Mouse (Mus musculus) heart, embryonic 11.5 days (tissue): Measurements from ENCODE around the gene Gm6509. TPM values are rescaled to one million over a fixed set of nuclear protein-coding genes. Genes with fewer than 3 reads are reported as not detected.
"Not testable (repeated sequence)": the region's sequence is repeated elsewhere in the genome, so short reads cannot be mapped to it uniquely, and the experiment has no call there.

Experiments used
- ATAC-seq: fragments of 200-750 bp; cut with Nextera tagmentation; replicated peaks from 2 replicates; pipeline ENCODE4 v1.8.0; 2017; ENCODE audit warnings: moderate library complexity; ENCODE audit not compliant: insufficient number of reproducible peaks, low FRiP score, low TSS enrichment
- H3K27ac ChIP-seq: fragments of 300-500 bp; sonication (generic); 2 replicates; pipeline ENCODE4 v1.5.1; 2014; ENCODE audit warnings: mild to moderate bottlenecking, low read depth, low read length
- H3K27me3 ChIP-seq: fragments of 300-500 bp; sonication (generic); 2 replicates; pipeline ENCODE4 v1.6.1; 2014; ENCODE audit warnings: mild to moderate bottlenecking, low read length, mixed read lengths; ENCODE audit not compliant: control insufficient read depth, insufficient read depth
- H3K36me3 ChIP-seq: fragments of 300-500 bp; sonication (generic); 2 replicates; pipeline ENCODE4 v1.6.1; 2014; ENCODE audit warnings: mild to moderate bottlenecking, low read length, moderate library complexity, mixed read lengths; ENCODE audit not compliant: control insufficient read depth, insufficient read depth
- H3K4me1 ChIP-seq: fragments of 300-500 bp; sonication (generic); 2 replicates; pipeline ENCODE4 v1.6.1; 2014; ENCODE audit warnings: low read length; ENCODE audit not compliant: control insufficient read depth, insufficient read depth
- H3K4me2 ChIP-seq: fragments of 300-500 bp; sonication (generic); 2 replicates; pipeline ENCODE4 v1.6.1; 2014; ENCODE audit warnings: mild to moderate bottlenecking, moderate library complexity
- H3K4me3 ChIP-seq: fragments of 300-500 bp; sonication (generic); 2 replicates; pipeline ENCODE4 v1.5.1; 2014; ENCODE audit warnings: low read depth, low read length
- H3K9ac ChIP-seq: fragments of 300-500 bp; sonication (generic); 2 replicates; pipeline ENCODE4 v1.6.1; 2014; ENCODE audit warnings: mild to moderate bottlenecking, low read depth, low read length, moderate library complexity
- H3K9me3 ChIP-seq: fragments of 300-500 bp; sonication (generic); replicated peaks from 2 replicates; pipeline ENCODE4 v1.6.1; 2016; ENCODE audit warnings: low read length; ENCODE audit not compliant: control insufficient read depth
- WGBS: fragments of 180-500 bp; shearing (Covaris S2); extraction: QIAGEN DNeasy Blood & Tissue Kit; methylation state at CpG from one replicate; pipeline ENCODE4 v1.1.7; 2014; ENCODE audit not compliant: insufficient replicate concordance; 5-methylcytosine and 5-hydroxymethylcytosine counted together
- polyA plus RNA-seq: library from polyadenylated mRNA; unstranded; fragments of >200 nt; fragmentation: Nextera tagmentation; extraction: Ambion mirVana; gene quantifications from 2 replicates; pipeline ENCODE4 v1.2.1, GENCODE M21; 2014

The Gm6509 gene
- polyA plus RNA-seq = not detected in 2 replicates

GRCm38 (mm10) chr5:94623679-94624078, at the start of gene Gm6509:
TSS of gene Gm6509 (plus strand) at chr5:94623979.
- H3K4me3 ChIP-seq, H3K4me2 ChIP-seq, H3K36me3 ChIP-seq, H3K4me1 ChIP-seq, H3K9ac ChIP-seq, ATAC-seq, H3K9me3 ChIP-seq, H3K27me3 ChIP-seq, H3K27ac ChIP-seq: not testable (repeated sequence)
- WGBS = 80% methylated on average over 1 of the region's 2 CpGs

- not testable (repeated sequence) for H3K4me2 ChIP-seq, ATAC-seq, H3K27me3 ChIP-seq, H3K27ac ChIP-seq, H3K9ac ChIP-seq, H3K36me3 ChIP-seq, H3K9me3 ChIP-seq, H3K4me1 ChIP-seq, H3K4me3 ChIP-seq
- WGBS = no CpG with 5 or more reads among the region's 1 CpGs
Measured at GRCm38 (mm10) chr5:94616242-94616641, 7.5 kb upstream of the Gm6509 start, which contains the start of gene Gm3147. TSS of gene Gm3147 (minus strand) at chr5:94616342.

DNA sequence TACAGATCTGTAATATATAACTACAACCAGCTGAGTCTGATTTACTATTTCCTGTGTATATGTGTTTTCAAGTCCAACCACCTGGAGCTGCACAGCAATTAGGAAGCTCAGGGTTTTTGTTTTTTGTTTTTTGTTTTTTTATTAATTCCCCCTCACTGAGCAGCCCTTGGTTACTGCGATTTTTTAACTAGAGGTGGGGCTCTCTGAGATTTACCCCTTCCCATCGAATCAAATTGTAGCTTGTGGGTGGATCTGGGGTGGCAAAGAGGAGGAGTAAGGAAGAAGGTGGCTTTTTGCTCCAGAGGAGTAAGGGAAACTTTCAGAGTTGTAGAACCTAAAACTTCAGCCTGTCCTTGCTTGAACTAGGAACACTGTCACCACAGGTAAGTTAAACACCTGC, 24.3 kb downstream of the Gm6509 start, which contains the start of gene Gm6205:
Gm6205 (plus strand) TSS at position 301 of the 400 bp plus-strand sequence.
- not testable (repeated sequence) for H3K4me3 ChIP-seq, H3K9me3 ChIP-seq, H3K4me2 ChIP-seq, ATAC-seq, H3K9ac ChIP-seq, H3K27me3 ChIP-seq, H3K4me1 ChIP-seq, H3K36me3 ChIP-seq, H3K27ac ChIP-seq
- no CpG with 5 or more reads among the region's 2 CpGs for WGBS

Other genes with a start within 250 kb of the Gm6509 start
- not detected in 2 replicates for gene Gm7682, start 178.2 kb upstream of the Gm6509 start, polyA plus RNA-seq
- not detected in 2 replicates for gene Gm3139, start 97.7 kb upstream of the Gm6509 start, polyA plus RNA-seq
- not detected in 2 replicates for gene Gm3147, start 7.6 kb upstream of the Gm6509 start, polyA plus RNA-seq
- gene Gm6205, start 24.4 kb downstream of the Gm6509 start, polyA plus RNA-seq = not detected in 2 replicates
- gene Gm3183, start 241.5 kb downstream of the Gm6509 start, polyA plus RNA-seq = not detected in 2 replicates